Mouse (Mus musculus) liver, embryonic 16.5 days (tissue): ENCODE measurements around the gene Cyb561d1. TPM values are rescaled to one million over a fixed set of nuclear protein-coding genes. Genes with fewer than 3 reads are reported as not detected.

Experiments
- ATAC-seq: fragments of 200-750 bp; cut with Nextera tagmentation; 2 replicates; pipeline ENCODE4 v1.8.0; 2017; ENCODE audit warnings: low read depth, mild to moderate bottlenecking, moderate number of reproducible peaks, moderate library complexity
- H3K27ac ChIP-seq: fragments of 300-500 bp; sonication (generic); 2 replicates; pipeline ENCODE4 v1.5.1; 2014; ENCODE audit warnings: mild to moderate bottlenecking, low read length
- H3K27me3 ChIP-seq: fragments of 300-500 bp; sonication (generic); 2 replicates; pipeline ENCODE4 v1.6.1; 2014; ENCODE audit warnings: low read depth, low read length, mixed read lengths; ENCODE audit not compliant: control insufficient read depth, insufficient read depth
- H3K36me3 ChIP-seq: fragments of 300-500 bp; sonication (generic); 2 replicates; pipeline ENCODE4 v1.6.1; 2014; ENCODE audit warnings: mild to moderate bottlenecking; ENCODE audit not compliant: control insufficient read depth, insufficient read depth
- H3K4me1 ChIP-seq: fragments of 300-500 bp; sonication (generic); 2 replicates; pipeline ENCODE4 v1.6.1; 2014; ENCODE audit warnings: low read depth, low read length, mixed read lengths; ENCODE audit not compliant: control insufficient read depth
- H3K4me2 ChIP-seq: fragments of 300-500 bp; sonication (generic); 2 replicates; pipeline ENCODE4 v1.6.1; 2014; ENCODE audit warnings: low read depth, low read length, mixed read lengths
- H3K4me3 ChIP-seq: fragments of 300-500 bp; sonication (generic); 2 replicates; pipeline ENCODE4 v1.5.1; 2014; ENCODE audit warnings: low read depth, mild to moderate bottlenecking, low read length
- H3K9ac ChIP-seq: fragments of 300-500 bp; sonication (generic); 2 replicates; pipeline ENCODE4 v1.6.1; 2014; ENCODE audit warnings: low read depth, low read length
- H3K9me3 ChIP-seq: fragments of 300-500 bp; sonication (generic); replicated peaks from 2 replicates; pipeline ENCODE4 v1.6.1; 2016; ENCODE audit warnings: low read length; ENCODE audit not compliant: control insufficient read depth
- WGBS: fragments of 180-500 bp; shearing (Covaris S2); extraction: QIAGEN DNeasy Blood & Tissue Kit; methylation state at CpG from one replicate; pipeline ENCODE4 v1.1.7; 2014; ENCODE audit not compliant: insufficient replicate concordance; 5-methylcytosine and 5-hydroxymethylcytosine counted together
- polyA plus RNA-seq: library from polyadenylated mRNA; unstranded; fragments of >200 nt; fragmentation: Nextera tagmentation; extraction: Ambion mirVana; gene quantifications from 2 replicates; pipeline ENCODE4 v1.2.1, GENCODE M21; 2015

Gene Cyb561d1
- polyA plus RNA-seq, 1 experiment from 2014 or later, result 1.9 TPM

DNA sequence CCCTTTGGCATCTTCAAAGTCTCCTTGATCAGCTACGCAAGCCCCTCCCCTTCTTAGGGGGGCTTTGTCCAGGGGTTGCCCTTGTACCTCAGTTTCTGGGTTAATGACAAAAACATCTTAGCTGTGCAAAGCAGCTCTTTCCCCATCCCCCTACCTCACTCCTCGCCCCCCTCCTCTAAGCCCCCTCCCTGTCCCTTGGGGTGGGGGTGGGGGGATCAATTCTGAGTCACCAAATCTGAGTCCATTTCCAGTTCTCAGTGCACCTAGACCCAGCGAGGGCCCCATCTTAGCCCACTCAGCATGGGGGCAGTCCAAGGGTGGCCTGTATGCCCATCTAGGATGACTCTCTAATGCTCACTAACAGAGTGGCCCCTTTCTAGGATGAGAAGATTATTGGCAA lies 8.0 kb upstream of the Cyb561d1 start:
- Histone ChIP-seq H3K27me3 (no peaks in the 10 kb centered on the region), H3K4me2 (peak overlapping the region; percentile 94), H3K4me3 (no peak overlapping the region), H3K9ac (no peak overlapping the region), H3K36me3 (no peaks in the 10 kb centered on the region), H3K4me1 (peaks cover 18% of the 10 kb centered on the region), H3K9me3 (no peaks in the 10 kb centered on the region), H3K27ac (no peak overlapping the region)
- ATAC-seq, result no peak
- WGBS, result 67% methylated on average over 3 of the region's 3 CpGs

GRCm38 (mm10) chr3:108206731-108207375 lies 5.8 kb upstream of the Cyb561d1 start:
- no peak overlapping the region for H3K4me2 ChIP-seq
- H3K4me1 ChIP-seq, result peaks cover 18% of the 10 kb centered on the region
- WGBS, result 74% methylated on average over 15 of the region's 15 CpGs
- H3K4me3 ChIP-seq, result no peak overlapping the region
- H3K36me3 ChIP-seq, result no peaks in the 10 kb centered on the region
- ATAC-seq, result no peak
- H3K27me3 ChIP-seq, result no peaks in the 10 kb centered on the region
- H3K9me3 ChIP-seq, result no peaks in the 10 kb centered on the region
- H3K9ac ChIP-seq, result no peak overlapping the region
- H3K27ac ChIP-seq, result no peak overlapping the region

DNA sequence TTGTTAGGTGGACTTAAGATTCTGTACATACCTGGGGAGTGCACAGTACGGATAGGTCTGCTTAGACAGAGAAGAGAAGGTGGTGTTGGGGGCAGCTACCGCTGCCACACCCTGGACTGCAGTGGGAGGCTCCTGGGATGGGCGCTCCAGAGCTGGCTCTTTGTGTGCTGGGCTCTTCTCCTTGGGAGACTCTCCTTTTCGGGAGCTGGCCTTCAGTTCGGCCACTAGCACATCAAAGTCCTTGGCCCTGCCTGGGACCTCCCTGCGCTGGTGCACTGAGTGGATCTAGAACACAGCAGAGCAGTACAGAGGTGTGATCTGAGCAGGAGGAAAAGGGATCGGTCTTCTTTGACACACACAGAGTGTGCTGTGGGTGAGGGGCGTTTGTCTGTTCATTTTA lies 4.6 kb upstream of the Cyb561d1 start:
- no peaks in the 10 kb centered on the region for H3K36me3 ChIP-seq
- no peak overlapping the region for H3K27ac ChIP-seq
- H3K4me2 ChIP-seq, result no peak overlapping the region
- no peak for ATAC-seq
- no peak overlapping the region for H3K9ac ChIP-seq
- 76% methylated on average over 8 of the region's 8 CpGs for WGBS
- H3K4me1 ChIP-seq, result peaks cover 18% of the 10 kb centered on the region
- H3K27me3 ChIP-seq, result no peaks in the 10 kb centered on the region
- H3K9me3 ChIP-seq, result no peaks in the 10 kb centered on the region
- no peak overlapping the region for H3K4me3 ChIP-seq

- Histone ChIP-seq H3K27me3 (no peaks in the 10 kb centered on the region), H3K9me3 (no peaks in the 10 kb centered on the region), H3K27ac (no peak overlapping the region), H3K4me3 (no peak overlapping the region), H3K36me3 (no peaks in the 10 kb centered on the region), H3K9ac (no peak overlapping the region), H3K4me1 (peaks cover 20% of the 10 kb centered on the region), H3K4me2 (no peak overlapping the region)
- 72% methylated on average over 11 of the region's 11 CpGs for WGBS
- no peak for ATAC-seq
Measured at GRCm38 (mm10) chr3:108204470-108204869, 3.5 kb upstream of the Cyb561d1 start.

- Histone ChIP-seq H3K4me2 (no peak overlapping the region), H3K9me3 (no peaks in the 10 kb centered on the region), H3K4me1 (peaks cover 15% of the 10 kb centered on the region), H3K9ac (no peak overlapping the region), H3K36me3 (no peaks in the 10 kb centered on the region), H3K4me3 (no peak overlapping the region), H3K27ac (no peak overlapping the region), H3K27me3 (no peaks in the 10 kb centered on the region)
- no peak for ATAC-seq
- 72% methylated on average over 11 of the region's 11 CpGs for WGBS
Measured at GRCm38 (mm10) chr3:108203621-108204325, 2.8 kb upstream of the Cyb561d1 start.

DNA sequence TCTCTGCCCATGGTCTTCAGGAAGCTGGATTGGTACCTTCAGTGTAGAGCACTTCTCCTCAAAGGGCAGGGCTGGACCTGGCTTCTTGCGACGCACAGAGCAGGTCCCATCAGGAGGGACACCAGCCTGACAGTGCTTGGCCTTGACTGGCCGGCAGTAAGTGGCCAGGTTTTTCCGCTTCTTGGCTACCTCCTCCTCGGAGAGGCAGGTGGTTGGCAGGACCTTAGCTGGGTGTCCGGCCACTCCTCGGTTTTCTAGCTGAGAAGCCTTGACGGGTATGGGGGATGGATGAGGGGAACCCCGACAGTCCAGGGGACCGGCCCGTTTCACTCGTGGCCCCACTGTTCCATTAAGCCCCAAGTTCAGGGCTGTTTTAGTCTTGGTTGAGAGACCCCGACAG lies 2.2 kb upstream of the Cyb561d1 start:
- Histone ChIP-seq H3K27me3 (no peaks in the 10 kb centered on the region), H3K4me3 (no peak overlapping the region), H3K27ac (no peak overlapping the region), H3K4me1 (peaks cover 15% of the 10 kb centered on the region), H3K36me3 (no peaks in the 10 kb centered on the region), H3K4me2 (no peak overlapping the region), H3K9ac (no peak overlapping the region), H3K9me3 (no peaks in the 10 kb centered on the region)
- ATAC-seq, result no peak
- 83% methylated on average over 13 of the region's 13 CpGs for WGBS

DNA sequence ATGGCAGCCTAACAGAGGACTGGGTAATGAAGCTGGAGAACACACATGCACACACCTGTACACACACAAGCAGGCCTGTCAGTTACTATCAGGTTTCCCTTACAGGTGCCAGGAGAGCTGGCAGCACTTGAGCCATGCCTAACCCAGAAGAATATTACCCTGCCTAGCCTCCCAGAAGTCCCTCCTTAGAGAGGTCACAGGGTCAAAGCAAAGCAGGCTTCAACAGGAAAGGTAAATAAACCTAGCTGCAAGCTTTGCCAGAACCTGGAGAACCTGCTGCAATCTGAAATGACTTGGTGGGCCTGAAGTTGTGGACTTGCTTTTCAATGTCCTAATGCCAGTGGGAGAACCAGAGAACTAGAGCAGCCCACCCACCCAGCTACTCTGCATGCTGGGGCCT lies 1.5 kb upstream of the Cyb561d1 start:
- no peak overlapping the region for H3K27ac ChIP-seq
- H3K4me3 ChIP-seq, result no peak overlapping the region
- H3K4me2 ChIP-seq, result no peak overlapping the region
- peaks cover 15% of the 10 kb centered on the region for H3K4me1 ChIP-seq
- no peaks in the 10 kb centered on the region for H3K27me3 ChIP-seq
- ATAC-seq, result no peak
- H3K36me3 ChIP-seq, result no peaks in the 10 kb centered on the region
- H3K9me3 ChIP-seq, result no peaks in the 10 kb centered on the region
- no peak overlapping the region for H3K9ac ChIP-seq

DNA sequence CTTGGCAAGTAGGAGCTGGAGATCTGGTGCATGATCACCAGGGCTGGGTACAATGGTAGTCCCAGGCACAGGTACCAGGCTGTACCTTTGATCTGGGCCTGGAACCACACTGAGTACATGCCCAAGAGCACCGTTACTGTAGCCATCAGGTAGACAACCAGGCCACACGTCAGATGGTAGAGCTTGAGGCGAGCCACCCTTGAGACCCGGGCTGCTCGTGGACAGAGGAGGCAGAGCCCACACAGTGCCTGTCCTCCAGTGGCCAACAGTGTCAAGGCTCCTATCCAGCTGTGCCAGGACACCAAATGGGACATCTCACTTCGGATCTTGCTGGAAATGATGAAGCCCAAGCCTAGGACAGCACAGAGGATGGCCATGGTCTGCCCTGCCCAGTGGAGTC lies 1.8 kb downstream of the Cyb561d1 start:
- Histone ChIP-seq H3K27ac (peak overlapping the region; percentile 95; the same call in 1 of the 2 replicates), H3K4me1 (peaks cover 17% of the 10 kb centered on the region), H3K9ac (no peak overlapping the region), H3K36me3 (no peaks in the 10 kb centered on the region), H3K27me3 (no peaks in the 10 kb centered on the region), H3K4me2 (peak overlapping the region; percentile 69), H3K4me3 (no peak overlapping the region), H3K9me3 (no peaks in the 10 kb centered on the region)
- WGBS, result 87% methylated on average over 6 of the region's 6 CpGs
- ATAC-seq, result no peak

DNA sequence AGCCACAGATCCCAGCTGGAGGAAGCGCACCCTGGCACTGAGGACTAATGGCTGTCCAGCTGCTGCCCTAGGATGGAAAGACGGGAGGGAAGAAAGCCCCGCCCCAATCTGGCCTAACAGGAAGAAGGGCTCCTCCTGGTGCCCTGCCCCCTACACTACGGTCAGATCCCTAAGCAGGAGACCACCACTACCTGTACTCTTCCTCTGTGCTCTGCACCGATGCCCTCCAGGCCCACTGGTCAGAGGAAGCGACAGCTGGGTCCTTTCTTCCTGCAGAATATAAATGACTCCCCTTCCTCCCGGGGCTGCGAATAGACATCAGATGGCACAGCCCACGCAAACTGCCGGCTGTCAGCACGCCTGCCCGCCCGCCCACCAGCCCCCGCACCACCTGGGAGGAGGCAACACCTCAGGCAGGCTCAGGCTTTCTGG lies 3.9 kb downstream of the Cyb561d1 start:
- Histone ChIP-seq H3K4me3 (no peak overlapping the region), H3K9me3 (no peaks in the 10 kb centered on the region), H3K9ac (no peak overlapping the region), H3K36me3 (no peaks in the 10 kb centered on the region), H3K27me3 (no peaks in the 10 kb centered on the region), H3K4me2 (no peak overlapping the region), H3K27ac (no peak overlapping the region), H3K4me1 (peaks cover 17% of the 10 kb centered on the region)
- WGBS, result 52% methylated on average over 14 of the region's 14 CpGs
- no peak for ATAC-seq
